Mouse (Mus musculus) left cerebral cortex, postnatal 25 days (tissue): ENCODE results near the gene Ydjc. TPM values are rescaled to one million over a fixed set of nuclear protein-coding genes. Genes with fewer than 3 reads are reported as not detected.
"Not testable (repeated sequence)": the region's sequence is repeated elsewhere in the genome, so short reads cannot be mapped to it uniquely, and the experiment has no call there.

Source experiments
- DNase-seq, 2 experiments: peaks; one replicate each; pipeline ENCODE4 v3.0.0; 2022; ENCODE audit warnings: low spot score in 2 of 2, mixed read lengths in 1 of 2
- intact Hi-C: fragments of 180-260 bp; cut with DNase I; formaldehyde crosslinking; loops from one replicate; pipeline ENCODE4 v1.15.1; 2025
- total RNA-seq, 2 experiments: library from RNA; stranded (reverse); gene quantifications; 2 replicates each; pipeline ENCODE4 v1.2.3; 2021

Ydjc gene
- total RNA-seq, 2 experiments from 2014 or later, result 30.6 to 31.5 TPM

GRCm38 (mm10) chr16:17150520-17151258 lies 6.3 kb downstream of the Ydjc start:
- intact Hi-C loops, result no loop called here

DNA sequence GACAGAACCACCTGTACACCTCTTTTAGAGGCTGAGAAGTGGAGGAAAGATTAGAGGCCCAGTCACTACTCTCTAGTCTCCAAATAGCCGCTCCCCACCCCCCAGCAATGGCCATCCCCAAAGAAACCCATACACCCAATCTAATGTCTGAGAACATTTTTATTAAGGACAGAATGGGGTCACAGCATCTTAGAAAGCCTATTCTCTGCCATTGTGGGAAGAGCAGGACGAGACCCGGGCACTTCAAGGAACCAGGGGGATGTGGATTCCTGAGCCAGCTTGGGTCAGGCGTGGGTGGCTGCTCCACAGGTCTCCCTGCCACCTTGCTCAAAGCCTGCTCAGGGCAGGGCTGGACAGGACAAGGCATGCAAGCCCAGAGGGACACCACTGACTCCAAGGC lies 7.5 kb downstream of the Ydjc start:
- DNase-seq, result no peak
- intact Hi-C loops, result no loop called here

More at GRCm38 (mm10) chr16:17150520-17151258, 6.3 kb downstream of the Ydjc start:
- DNase-seq, result no peak

GRCm38 (mm10) chr16:17154346-17154745 lies 9.9 kb downstream of the Ydjc start:
- intact Hi-C loops, result no loop called here
- no peak for DNase-seq

DNA sequence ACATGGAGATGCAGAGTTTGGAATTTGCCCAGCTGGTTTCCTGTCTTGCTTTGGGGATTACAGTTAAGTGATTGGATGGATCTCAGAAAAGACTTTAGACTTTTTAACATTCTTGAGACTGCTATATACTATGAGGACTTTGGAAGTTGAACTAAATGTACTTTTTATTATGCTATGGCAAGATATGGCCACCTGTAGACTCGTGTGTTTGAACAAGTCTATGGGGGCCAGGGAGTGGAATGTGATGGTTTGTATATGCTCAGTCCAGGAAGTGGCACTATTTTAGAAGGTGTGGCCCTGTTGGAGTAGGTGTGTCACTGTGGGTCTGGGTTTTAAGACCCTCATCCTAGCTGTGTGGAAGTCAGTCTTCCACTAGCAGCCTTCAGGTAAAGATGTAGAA lies 21.1 kb downstream of the Ydjc start:
- DNase-seq, intact Hi-C loops: not testable (repeated sequence)

DNA sequence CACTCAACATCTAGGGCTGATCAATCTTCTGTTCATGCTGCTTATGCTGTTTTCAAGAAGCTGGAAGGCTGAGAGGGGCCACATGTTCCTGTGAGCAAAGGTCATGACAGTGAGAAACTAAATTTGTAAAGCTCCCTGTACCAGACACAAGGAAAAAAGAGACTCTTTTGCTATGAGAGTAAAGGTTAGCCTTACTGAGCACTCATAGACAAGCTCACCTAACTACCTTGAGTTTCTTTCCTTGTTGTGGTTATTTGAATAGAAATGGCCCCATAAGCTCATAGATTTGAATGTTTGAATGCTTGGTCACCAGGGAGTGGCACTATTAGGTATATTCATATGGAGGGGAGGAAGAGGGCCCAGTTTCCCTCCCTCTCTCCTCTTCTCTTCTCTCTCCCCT lies 22.8 kb downstream of the Ydjc start:
- intact Hi-C loops, result no loop called here
- DNase-seq, result no peak

DNA sequence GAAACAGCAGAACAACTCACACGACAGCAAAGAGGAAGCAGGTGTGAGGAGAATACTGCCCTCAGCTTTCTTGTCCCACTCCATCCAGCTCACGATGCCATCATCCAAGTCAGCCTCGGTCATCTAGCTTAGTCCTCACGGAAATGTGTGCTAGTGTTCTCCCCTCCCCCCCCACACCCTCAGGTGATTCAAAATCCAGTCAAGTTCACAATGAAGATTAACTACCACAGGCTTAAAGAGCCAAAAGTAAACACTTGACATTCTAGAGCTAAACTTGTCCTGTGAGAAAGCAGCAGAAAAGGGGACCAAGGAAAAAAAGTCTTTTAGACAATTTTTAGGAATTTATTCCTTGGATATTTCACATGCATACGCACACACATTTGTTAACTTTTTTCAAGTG lies 23.6 kb downstream of the Ydjc start:
- intact Hi-C loops, result no loop called here
- no peak for DNase-seq

DNA sequence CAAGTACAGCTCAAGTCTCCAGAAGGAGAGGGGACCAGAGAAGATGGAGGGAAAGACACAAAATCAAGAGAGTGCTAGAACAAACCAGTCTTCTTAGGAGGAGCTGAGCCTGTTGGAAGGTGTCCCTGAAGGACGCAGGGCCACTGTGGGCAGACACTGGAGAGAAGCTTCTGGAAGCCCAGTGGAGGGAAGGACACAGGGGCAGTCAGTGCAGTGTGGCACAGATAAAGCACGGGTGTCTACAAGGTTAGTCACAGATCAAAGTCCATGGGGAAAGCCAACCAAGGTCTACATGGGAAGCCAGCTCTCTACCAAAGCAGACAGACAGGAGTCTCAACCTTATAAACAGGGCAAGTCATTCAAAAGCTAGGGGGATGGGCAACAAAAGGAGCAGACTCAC lies 31.3 kb downstream of the Ydjc start:
- intact Hi-C loops, result no loop called here
- DNase-seq, result no peak

- intact Hi-C loops, result no loop called here
- DNase-seq, result no peak
These were observed 33.3 kb downstream of the Ydjc start for GRCm38 (mm10) chr16:17177623-17178170.

DNA sequence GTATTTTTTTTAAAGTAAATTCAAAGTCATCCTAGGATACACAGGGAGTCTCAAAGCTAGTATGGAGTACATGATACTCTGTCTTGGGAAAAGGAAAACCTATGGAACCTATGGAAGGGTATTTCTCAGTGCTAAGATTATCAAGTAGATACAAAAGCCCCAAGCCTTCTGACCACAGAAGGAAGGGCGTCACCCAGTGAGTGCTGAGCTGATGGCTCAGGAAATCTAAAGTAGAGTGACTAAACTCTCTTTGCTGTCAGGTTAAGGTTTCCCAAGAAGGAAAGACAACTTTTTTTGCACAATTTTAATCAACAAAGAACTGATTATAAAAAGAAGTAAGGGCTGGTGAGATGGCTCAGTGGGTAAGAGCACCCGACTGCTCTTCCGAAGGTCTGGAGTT lies 35.3 kb downstream of the Ydjc start:
- DNase-seq, result no peak
- intact Hi-C loops, result no loop called here

GRCm38 (mm10) chr16:17181382-17181781 lies 37.0 kb downstream of the Ydjc start:
- intact Hi-C loops, result no loop called here
- peak in 1 of 2 experiments; percentile 11 for DNase-seq

GRCm38 (mm10) chr16:17182136-17182535 lies 37.7 kb downstream of the Ydjc start:
- intact Hi-C loops, result no loop called here
- no peak for DNase-seq

DNA sequence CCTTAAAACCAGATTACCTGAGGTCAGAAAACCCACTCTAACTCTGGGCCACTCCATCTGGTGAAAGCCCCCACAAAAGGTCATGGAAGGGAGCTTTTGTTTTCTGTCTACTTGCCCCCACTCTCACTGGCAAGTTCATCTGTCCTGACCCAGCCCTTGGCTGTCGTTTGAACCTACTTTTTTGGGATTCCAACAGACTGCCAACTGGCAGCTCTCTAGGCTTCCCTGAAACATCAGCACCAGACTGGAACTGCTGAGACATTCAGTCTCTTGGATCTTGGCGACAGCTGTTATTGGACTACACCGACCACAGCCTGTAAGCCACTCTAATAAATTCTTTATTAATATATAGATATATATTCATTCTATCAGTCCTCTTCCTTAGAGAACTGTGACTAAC lies 38.6 kb downstream of the Ydjc start:
- DNase-seq, result no peak
- intact Hi-C loops, result no loop called here

- no peak for DNase-seq
- intact Hi-C loops, result no loop called here
These were observed 41.1 kb downstream of the Ydjc start for GRCm38 (mm10) chr16:17185475-17185874.

DNA sequence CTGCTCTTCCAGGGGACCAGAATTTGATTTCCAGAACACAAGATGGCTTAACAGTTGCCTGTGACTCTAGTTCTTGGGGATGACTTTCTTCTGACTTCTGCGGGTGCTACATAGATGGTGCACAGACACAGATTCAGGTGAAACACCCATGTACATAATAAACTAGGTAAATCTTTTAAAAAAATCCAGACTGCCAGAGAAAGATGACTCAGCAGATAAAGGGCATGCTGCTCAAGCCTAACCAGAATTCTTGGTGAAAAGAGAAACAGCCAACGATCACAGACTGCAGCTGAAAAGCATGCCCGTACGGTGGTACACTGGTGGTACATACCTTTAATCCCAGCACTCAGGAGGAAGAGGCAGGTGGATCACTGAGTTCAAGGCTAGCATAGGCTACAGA lies 49.4 kb downstream of the Ydjc start:
- no peak for DNase-seq
- intact Hi-C loops, result no loop called here

- intact Hi-C loops, result no loop called here
- peak in 1 of 2 experiments; percentile 14 for DNase-seq
These were observed 55.9 kb downstream of the Ydjc start for GRCm38 (mm10) chr16:17200121-17200952.

DNA sequence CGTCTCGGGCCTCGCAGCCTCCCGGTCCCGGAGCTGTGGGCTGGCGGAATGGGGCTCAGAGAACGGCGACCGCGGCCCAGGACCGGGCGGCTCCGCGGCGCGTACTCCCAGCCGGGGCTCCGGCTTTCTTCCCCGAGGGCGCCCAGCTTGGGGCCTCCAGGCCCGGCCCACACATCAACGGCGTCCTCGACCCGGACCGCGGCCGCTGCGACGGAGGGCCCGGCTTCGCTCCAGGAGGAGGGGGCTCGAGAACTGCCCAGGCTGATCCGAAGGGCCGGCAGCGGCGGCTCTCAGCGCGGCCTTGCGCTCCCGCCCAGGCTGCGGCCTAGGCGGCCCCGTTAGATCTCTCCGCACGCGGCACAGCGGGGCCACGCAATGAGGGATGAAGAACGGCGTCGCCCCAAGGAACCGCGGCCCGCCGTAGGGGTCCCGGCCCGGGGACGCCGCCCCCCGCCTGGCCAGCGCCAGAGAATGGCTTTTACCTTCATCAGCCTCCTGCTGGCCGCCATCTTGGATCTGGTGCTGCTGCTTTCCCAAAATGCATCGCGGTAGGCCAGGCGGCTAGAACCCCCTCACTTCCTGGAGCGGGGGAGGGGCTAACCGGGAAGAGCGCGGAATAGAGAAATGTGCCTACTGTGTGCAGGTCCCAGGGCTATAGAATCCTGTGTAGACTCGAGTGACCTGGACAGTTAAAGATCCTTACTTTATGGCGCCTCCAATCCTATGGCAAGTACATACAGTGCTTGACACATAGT lies 56.7 kb downstream of the Ydjc start:
- intact Hi-C loops, result no loop called here
- peak; percentile 88 to 90 for DNase-seq

GRCm38 (mm10) chr16:17201977-17202376 lies 57.6 kb downstream of the Ydjc start:
- intact Hi-C loops, result no loop called here
- peak; percentile 15 to 56 for DNase-seq

DNA sequence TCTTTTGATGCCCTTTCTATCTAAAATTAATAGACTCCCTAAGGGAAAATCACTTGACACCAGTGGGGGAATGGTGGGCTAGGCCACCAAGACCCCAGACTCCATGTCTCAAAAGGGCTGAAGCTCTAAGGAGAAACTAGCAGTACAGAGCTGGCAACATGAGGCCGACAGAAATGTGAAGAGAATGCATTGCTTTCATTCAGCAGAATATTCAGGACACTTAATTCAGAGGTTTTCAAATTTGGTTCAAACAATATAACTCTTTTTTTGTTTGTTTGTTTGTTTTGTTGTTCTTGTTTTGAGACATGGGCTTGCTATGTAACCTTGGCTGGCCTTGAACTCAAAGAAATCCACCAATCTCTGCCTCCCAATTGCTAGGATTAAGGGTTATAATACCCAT lies 58.1 kb downstream of the Ydjc start, which contains the start of gene Ube2l3:
Gene Ube2l3 (minus strand): TSS at position 101 of the 400 bp plus-strand sequence.
- intact Hi-C loops, result no loop called here
- DNase-seq, result no peak

DNA sequence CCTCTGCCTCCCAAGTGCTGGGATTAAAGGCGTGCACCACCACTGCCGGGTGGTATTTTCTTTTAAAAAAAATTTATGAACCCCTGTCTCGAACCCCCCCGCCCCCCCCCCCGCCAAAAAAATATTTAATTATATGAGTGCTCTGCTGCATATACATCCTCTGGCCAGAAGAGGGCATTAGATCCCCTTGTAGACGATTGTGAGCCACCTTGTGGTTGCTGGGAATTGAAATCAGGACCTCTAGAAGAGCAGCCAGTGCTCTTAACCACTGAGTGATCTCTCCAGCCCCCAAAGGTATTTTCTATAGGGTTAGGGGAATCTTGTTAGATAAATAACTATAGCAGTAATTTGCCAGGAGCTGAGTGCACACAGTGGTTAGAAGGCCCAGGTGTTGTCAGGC lies 60.6 kb downstream of the Ydjc start:
- DNase-seq, result no peak
- intact Hi-C loops, result loop anchor here (5.0 kb wide), 1 partner anchor 73 kb away; the partner anchor contains the start of gene Sdf2l1
